Mouse (Mus musculus): ENCODE results near the gene Smim13.
"Not testable (repeated sequence)": the region's sequence is repeated elsewhere in the genome, so short reads cannot be mapped to it uniquely, and the experiment has no call there.

The Smim13 gene

DNA sequence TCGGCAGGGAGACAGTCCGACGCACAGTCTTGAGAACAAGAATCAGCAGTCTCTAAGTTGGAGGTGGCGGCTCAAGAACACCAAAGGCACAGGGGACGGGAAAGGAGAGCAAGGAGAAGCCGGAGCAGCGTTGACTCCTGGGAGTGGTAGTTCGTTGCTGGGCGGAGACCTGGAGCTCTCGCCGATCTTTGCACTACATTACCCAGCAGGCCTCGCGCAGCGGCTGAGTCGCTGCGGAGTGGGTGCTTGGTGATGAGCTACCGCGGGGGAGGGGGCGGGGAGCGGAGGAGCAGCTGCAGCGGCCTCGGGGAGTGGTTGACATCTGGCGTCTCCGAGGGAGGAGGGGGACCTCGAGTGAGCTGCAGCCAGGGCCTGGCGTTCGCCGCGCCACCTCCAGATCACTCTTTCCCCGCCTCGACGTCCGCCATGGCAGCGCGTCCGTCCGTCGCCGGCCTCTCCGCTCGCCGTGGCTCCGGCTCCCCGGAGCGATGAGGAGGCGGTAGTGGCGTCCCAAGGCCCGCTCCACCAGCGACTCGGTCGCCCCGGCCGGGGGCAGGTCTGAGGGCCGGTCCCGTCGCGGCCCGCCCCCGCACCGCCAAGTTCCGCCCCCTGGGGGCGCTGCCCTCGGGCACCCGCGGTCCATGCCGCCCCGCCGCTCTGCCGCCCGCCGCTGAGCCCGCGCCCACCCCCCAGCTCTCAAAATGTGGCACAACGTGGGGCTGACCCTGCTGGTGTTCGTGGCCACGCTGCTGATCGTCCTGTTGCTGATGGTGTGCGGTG is at the start of gene Smim13:
Smim13 (plus strand) TSS at position 307 of the 780 bp plus-strand sequence.
- in situ Hi-C loops (cut with MboI, MseI), result loop anchor here in 1 of 2 experiments (10.0 kb wide), 1 partner anchor 245 kb away; the partner anchor contains the start of gene Pak1ip1

DNA sequence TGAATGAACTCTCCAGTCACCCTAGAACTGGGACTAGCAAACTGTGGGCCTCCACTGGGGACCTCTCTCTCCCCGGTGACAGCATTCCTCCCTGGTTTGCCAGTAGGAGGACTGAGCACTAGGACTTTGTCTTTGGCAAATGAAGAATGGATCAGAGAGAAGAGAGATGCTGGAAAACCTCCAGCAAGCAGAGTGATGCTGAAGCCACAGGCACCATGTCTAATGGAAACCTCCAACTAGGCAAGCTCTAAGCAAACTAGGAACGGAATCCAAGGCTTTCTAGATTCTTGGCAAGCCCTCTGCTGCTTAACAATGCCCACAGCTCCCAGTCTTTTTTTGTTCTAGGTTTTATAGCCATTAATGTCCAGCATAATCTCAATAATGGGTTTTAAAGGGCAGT is 48.8 kb upstream of the Smim13 start:
- in situ Hi-C loops (cut with MboI, MseI), result no loop called here

DNA sequence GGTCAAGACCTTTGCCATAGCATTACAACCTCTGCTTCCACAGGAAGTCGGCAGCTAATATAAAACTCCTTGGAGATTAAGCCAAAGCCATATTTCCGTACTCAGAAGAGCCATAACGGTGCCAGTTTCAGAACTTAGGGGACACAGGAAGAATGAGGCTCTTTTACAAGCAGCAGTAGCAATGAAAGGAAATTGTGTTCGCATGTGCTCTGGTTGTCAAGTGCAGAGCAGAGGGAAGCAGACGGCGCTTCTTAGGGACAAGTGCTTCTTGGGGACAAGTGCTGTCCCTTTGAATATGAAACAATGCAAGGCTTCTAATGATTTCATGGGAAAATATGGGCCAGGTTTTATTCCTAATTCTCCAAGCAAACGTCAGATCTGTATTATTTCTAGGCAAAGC is 46.4 kb upstream of the Smim13 start:
- in situ Hi-C loops (cut with MboI, MseI), result no loop called here

DNA sequence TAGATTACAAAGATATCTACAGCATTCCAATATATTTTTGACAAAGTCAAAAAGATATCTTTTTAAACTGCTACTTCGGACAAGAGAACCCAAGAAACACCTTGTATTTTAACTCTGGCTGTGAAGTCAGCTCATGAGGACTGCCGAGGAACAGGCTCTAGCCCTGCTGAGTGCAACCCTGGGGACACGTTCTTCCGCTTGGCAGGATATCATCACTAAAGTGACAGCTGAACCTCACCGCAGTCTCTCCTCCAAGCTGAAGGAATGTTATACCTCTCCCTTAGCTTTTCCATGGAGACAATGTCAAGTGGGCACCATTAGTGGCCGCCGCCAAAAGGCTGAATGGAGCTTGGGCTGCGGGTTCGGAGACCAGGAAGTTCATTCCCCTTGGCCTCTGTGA is 46.0 kb upstream of the Smim13 start:
- in situ Hi-C loops (cut with MboI, MseI), result no loop called here

DNA sequence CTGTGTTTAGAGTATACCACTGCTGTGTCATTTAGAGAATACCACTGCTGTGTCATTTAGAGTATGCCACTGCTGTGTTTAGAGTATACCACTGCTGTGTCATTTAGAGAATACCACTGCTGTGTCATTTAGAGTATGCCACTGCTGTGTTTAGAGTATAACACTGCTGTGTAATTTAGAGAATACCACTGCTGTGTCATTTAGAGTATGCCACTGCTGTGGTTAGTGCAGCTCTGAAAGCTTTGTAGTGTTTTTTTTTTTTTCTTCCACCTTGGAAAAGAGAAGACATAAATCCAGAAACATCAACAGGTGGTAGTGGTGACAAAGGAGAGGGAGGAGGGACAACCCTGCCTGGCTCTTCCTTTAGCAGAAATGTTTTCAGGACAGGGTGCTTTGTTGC is 44.1 kb upstream of the Smim13 start:
- in situ Hi-C loops (cut with MboI, MseI), result not testable (repeated sequence)

DNA sequence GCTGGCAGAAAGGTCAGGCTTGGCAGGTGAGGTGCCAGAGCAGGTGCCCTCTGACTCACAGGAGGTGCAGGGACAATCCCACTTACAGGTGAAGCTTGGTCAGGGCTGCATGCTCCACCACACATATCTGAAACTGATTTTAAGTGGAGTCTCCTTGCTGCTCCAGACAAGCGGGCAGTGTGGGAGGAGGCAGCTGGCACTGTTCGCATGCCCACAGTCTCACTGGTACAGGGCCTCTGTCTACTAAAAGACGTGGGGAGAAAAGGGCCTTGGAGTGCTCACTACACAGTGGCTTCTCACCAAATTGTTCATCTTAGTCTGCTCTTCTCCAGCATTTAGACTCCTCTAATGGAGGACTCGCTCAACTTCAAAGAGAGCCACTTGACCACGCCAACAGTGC is 43.4 kb upstream of the Smim13 start:
- in situ Hi-C loops (cut with MboI, MseI), result no loop called here

DNA sequence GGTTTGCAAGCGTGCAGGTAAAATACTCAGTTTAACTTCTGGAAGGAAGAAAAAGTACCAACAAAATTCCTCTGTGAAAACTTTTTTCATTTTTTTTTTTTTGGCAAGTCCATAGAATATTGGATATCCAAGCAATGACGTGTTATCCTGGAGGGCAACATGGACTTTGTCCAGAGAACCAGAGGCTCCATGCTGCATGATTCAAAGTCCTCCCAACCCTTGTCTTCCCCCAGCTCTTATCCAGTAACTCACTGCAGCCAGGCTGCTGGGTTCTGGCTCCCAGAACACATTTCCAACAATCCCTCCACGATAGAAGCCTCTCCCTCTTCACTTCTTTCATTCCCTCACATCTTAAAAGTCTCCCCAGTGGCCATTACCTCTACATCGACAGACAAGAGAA is 38.4 kb upstream of the Smim13 start:
- in situ Hi-C loops (cut with MboI, MseI), result no loop called here

DNA sequence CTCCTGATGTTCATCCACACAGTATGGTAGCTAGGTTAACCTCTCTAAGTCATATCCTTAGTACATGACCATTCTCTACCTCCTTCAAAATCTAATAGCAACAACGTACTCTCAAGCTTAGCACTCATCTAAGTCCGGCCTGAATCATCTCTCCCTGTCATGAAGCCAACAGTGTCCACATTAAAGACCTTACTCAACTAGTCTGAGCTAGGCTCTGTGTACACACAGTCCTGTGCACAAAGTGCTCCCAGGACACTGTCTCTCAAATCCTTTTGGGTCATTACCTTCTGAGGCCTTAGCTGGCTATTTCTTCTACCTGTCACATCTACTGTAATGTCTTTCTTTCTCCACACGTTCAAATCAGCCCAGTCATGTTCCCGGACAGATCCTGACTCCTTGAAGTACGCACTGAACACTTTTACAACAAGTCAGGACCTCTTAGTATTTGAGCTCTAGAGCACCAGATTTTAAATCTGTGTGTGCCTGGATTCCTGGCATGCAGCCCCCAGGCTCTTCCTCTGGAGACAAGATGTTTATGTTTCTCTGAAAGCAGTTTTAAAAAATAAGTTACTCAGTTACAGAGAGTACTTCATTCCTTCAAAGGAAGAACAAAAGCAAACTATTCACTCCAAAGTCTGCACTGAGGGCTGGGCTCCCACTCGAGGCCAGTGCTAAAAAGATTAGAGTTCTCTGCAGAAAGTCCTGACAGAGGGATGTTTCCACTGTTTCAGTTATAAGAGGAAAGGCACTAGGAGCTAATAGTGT is 36.9 kb upstream of the Smim13 start:
- in situ Hi-C loops (cut with MboI, MseI), result no loop called here

DNA sequence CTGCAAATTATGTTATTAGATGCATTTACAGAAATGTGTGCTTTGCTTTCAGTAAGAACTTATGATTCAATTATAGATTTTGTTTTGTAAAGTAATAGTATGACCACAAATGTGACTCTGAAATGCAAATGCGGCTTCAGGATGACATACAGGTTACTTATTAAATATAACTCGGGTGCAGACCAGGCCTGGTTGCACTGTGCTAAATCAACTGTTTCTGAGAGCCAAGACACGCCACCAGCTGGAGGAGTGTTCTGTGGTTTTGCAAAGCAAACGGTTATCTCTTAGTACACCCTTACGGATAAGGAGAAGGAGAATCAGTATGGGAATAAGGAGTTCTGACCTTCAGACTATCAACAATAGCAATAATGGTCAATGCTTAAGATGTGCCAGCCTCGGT is 34.0 kb upstream of the Smim13 start:
- in situ Hi-C loops (cut with MboI, MseI), result no loop called here

DNA sequence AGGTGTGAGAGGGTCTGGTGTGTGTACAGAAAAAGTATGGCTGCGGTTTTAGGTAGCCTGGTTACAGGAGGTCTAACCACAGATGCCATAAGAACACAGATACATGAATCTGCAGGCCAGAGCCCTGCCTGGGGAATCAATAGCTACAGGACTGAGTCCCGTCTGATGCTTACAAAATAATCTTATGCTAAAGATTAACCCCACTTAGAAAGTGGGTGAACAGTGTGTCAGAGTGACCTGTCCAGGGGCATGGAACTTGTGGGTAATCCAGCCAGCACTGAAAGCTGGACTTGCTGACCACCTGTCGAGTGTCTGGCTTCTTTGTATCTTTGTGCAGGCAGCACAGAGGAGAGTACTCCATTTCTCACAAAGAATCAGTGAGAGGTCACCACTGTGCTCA is 33.4 kb upstream of the Smim13 start:
- in situ Hi-C loops (cut with MboI, MseI), result no loop called here

DNA sequence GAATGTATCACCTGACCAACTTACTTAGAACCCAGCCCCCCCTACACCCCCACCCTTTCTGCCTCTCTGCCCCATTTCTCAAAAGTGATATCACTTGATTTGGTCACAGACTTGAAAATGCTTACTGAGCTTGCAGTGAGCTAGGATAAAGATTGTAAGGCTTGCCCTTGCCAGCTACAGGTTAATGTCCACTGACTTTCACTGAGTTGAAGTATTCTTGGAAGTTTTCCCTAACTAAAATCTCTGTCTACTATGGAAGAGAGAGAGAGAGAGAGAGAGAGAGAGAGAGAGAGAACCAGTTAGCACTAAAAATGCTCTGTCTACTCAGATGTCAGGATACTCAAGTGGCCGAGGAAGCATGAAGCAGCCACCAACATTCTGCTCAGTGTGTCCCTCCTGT is 30.6 kb upstream of the Smim13 start:
- in situ Hi-C loops (cut with MboI, MseI), result no loop called here

DNA sequence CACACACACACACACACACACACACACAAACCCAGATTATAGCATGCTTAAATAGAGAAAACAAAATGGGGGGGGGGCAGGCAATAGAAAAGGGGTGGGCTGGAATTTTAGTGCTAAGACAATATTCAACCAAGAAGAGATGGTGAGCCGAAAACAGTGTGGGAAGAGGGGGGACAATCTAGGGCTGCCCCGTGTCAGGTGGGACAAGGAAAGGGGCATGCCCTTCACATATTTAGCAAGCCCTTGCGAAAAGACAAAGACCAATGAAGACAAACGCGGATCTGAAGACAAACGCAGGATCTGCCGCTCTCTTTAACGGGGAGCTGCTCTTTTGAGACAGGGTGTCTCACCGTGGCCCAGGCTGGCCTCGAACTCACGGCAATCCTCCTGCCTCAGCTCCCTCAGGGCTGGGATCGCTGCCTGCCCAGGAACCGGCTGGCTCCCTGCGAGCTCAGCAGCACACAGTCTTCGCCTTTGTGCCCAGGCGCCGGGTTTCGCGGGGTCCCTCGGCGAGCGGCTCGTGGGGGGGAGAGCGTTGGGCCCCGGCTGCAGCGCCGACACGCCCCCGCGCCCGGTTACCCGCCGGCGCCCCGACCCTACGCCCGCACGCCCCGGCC is 29.8 kb upstream of the Smim13 start:
- in situ Hi-C loops (cut with MboI, MseI), result no loop called here

DNA sequence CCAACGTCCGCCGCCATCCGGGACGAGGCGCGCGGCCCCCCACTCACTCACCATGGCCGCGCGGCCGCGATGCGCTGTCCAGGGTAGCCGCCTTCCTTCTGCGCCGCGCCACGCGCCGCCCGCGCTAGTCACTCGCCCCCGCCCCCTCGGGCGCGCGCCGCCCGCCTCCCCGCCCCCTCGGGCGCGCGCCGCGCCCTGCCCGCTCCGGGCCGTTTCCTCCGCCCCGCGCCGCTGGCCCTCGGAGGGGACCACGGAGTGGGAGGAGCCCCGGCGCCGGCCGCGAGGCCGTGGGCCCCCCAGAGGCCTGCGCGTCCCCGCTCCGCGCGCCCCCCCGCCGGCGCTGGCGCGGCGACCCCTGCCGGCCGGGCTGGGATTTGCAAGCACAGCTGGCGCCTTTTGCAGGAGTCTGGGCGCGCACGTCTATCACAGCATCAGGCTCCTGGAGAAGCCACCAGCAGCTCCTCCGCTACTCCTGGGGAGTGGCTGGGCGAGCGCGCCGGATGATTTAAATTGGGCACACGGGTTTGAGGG is 29.3 kb upstream of the Smim13 start, which contains the start of gene Elovl2:
Elovl2 (minus strand) TSS at position 102 of the 531 bp plus-strand sequence.
- in situ Hi-C loops (cut with MboI, MseI), result no loop called here

DNA sequence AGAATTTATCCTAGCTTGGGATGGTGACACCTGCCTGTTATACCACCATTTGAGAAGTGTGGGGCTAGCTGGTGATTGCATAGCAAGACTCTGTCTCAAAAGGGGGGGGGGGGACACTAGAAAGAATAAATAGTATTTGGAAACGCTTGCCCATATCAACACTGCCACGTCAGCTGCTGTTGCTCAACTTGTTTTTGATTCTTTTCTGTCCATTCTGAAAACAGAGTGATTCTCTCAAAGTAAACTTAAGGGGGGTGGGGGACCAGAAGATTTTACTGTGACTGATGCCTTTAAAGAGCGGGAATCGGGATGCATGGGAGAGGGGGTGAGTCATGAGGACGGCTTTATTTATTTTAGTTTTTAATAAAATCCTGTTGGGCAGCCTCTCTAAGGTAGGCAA is 23.1 kb upstream of the Smim13 start:
- in situ Hi-C loops (cut with MboI, MseI), result no loop called here

DNA sequence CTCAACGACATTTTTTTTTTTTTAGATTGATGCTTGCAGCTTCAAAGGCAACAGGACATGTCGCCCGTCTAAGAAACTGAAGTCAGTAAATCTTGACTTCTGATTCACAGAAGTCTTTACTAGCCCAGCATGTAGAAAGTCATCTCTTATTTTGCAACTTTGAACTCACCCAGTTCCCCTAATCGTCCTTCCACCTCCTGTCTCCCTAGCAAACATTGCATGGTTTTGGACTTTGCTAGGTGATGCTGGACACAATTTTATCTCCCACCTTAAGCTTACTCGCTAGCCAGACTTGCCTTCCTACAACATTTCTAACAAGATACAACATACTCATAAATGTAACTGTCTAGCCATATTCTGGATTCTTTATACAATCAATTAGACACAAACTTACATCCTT is 21.6 kb upstream of the Smim13 start:
- in situ Hi-C loops (cut with MboI, MseI), result no loop called here

DNA sequence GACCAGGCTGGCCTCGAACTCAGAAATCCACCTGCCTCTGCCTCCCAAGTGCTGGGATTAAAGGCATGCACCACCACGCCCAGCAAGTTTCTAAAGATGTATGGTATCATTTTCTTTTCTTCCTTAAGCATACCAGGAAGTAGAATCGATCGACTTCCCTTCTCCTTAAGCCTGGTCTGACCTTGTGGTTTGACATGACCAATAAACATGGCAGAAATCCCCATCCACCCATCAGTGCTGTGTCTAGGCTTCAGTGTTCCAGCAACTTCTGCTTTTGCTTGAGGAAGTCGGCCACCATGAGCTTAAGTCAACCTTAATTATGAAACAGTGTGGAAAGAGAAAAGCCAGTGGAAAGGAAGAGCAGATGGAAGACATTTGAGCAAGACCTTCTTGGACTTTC is 19.4 kb upstream of the Smim13 start:
- in situ Hi-C loops (cut with MboI, MseI), result no loop called here

DNA sequence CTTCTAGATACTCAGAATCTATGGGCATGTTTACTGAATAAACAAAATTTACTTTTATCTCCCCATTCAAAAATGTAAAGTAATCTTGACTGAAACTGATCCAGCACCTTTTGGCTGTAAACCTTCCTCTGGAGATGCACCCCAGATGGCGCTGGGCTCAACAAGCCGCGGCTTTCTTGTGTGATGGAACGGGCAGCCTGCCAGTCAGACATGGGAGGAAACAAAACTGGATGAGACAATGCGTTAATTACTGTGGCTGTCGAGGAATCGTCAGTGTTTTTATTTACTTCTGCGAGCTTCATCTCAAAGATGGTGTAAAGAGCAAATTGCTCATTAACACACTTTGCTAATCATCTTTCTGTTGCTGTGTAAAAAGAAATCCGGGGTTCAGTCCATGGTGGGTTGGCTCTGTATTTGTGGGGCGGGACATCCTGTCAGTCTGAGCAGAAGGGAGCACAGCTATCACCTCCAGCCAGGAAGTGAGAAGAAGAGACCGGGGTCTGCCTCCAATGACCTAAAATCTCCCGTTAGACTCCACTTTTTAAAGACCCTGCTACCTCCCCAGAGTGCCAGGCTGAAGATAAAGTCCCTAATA is 18.2 kb upstream of the Smim13 start:
- in situ Hi-C loops (cut with MboI, MseI), result no loop called here

DNA sequence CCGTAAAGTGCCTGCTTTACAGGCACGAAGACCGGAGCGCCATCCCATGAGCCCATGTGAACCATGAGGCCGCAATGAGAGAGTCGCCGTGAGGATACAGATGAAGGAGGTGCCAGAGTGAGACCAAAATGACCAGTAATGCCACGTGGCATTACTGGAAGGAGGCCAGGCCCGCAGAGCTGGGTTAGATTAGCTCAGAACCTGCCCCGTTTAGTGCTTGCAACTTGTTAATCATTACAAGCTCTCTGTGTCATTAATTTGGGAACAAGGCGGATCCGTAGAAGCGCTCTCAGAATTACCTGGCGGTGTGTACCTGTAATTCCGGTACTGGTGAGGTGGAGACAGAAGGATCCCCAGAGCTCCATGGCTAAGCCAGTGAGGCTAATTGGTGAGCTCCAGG is 17.4 kb upstream of the Smim13 start:
- in situ Hi-C loops (cut with MboI, MseI), result no loop called here

DNA sequence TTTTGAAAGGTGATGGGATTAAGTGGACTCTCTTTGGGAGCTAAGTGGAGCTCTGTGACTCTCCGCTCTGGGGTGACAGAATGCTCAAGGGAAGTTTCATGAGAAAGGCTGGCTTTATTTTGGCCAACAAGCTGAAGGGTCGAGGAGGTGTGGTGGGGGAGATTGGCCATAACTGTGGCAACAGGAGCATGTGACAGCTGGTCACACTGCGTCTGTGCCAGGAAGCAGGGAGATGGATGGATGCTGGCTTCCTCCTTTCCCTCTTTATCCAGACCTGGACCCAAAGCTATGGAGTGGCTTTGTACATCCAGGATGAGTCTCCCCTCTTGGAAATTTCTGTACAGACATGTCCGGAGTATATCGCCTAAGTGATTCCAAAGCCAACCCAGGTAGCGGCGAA is 16.4 kb upstream of the Smim13 start:
- in situ Hi-C loops (cut with MboI, MseI), result no loop called here

DNA sequence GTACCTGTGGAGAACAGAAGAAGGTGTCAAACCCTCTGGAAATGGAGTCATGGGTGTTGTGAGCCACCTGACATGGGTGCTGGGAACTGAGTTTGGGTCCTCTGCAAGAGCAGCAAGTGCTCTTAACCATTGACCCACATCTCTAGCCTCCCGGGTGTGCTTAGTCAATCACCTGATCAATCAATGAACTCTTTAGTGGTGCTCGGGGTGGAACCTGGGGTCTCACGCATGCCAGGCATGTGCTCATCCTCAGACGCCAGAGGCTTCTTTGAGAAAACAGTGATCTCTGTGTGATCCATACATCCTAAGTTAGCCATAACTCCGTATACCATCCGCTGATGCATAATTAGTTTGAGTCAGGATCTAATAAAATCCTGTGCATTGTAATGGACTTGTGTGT is 14.5 kb upstream of the Smim13 start:
- in situ Hi-C loops (cut with MboI, MseI), result loop anchor here (5.0 kb wide), 3 partner anchors 98 to 388 kb away; no protein-coding TSS in a partner anchor

DNA sequence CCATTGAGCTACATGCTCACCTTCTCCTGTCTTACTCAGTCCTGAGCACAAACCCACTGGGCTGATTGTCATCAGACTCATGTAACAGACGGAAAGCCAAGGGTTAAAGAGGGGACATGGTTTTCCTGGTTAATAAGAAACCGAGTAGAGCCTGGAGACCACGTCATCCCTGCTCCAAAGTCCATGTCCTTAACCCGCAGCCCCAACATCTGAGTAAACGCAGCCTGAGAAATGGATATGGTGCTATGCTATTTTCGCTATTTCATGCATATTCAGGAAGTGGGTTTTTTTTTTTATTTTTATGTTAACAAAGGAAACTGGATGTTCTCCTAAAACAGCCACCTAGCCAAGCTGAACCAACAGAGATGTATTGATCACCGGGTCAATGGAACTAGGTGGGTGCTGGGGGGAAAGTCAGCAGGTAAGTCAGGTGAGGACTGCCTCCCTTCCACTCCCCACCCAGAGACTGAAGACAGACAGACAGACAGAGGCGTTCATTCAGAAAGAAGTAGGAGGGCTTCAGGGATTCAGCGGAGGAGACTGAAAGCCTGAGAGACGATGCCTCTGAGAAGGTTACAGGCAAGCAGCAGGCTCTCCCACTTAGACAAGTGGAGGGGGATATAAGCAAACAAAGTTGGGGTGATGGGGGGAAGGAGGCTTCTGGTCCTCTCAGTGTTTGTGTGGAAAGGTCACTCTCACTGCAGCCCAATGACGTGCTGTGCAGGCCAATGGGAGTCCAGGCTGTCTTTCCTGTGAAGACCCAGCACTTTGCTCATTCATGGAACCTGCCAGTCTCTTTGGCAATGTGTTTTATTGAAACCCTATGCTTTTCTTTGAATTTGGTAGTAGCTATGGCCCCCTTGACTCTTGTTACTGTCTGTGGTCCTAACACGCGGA is 13.6 kb upstream of the Smim13 start:
- in situ Hi-C loops (cut with MboI, MseI), result loop anchor here (5.0 kb wide), 3 partner anchors 99 to 389 kb away; no protein-coding TSS in a partner anchor
